Mouse (Mus musculus): ENCODE results near the gene Cma2. TPM values are rescaled to one million over a fixed set of nuclear protein-coding genes. Genes with fewer than 3 reads are reported as not detected.
A peak's percentile ranks its signal among the peaks of the same experiment; 100 is the strongest.

Cma2 gene
- polyA plus RNA-seq (2015; fragmentation: Nextera tagmentation; extraction: Ambion mirVana): not detected in 2 replicates

GRCm38 (mm10) chr14:55950346-55951030 is at the start of gene Cma2:
TSS of gene Cma2 (plus strand) at chr14:55950980.
- Histone ChIP-seq H3K27me3 (ENCODE audit: insufficient read depth, low read length) (0 out of 2 replicates have a peak, but pooled peaks cover 2% of the 10 kb centered on the region), H3K36me3 (replicated peaks; ENCODE audit: insufficient read depth, low read length) (no peaks in the 10 kb centered on the region), H3K9ac (replicated peaks) (no peak within 1 kb of the TSS), H3K4me1 (ENCODE audit: insufficient read depth) (no peaks in the 10 kb centered on the region), H3K27ac (ENCODE audit: low read depth) (no peak within 1 kb of the TSS), H3K4me2 (ENCODE audit: low read depth, low read length) (no peak within 1 kb of the TSS), H3K4me3 (ENCODE audit: low read depth, low read length) (no peak within 1 kb of the TSS), H3K9me3 (ENCODE audit: low read length) (no peaks in the 10 kb centered on the region)
- WGBS (ENCODE audit: insufficient replicate concordance): 60% methylated on average over 6 of the region's 6 CpGs
- DNase-seq (no peak), ATAC-seq (no peak)
- TF ChIP-seq EP300 (IDR thresholded peaks at IDR 0.05; ENCODE audit: low read depth) (no peak), CTCF (IDR thresholded peaks at IDR 0.05; ENCODE audit: low read depth) (no peak)

GRCm38 (mm10) chr14:55905518-55905917 is 45.3 kb upstream of the Cma2 start:
- Histone ChIP-seq H3K36me3 (replicated peaks; ENCODE audit: insufficient read depth, low read length) (no peaks in the 10 kb centered on the region), H3K9me3 (ENCODE audit: low read length) (no peaks in the 10 kb centered on the region), H3K4me3 (ENCODE audit: low read depth, low read length) (no peak overlapping the region), H3K4me1 (ENCODE audit: insufficient read depth) (peaks cover 9% of the 10 kb centered on the region), H3K27ac (ENCODE audit: low read depth) (no peak overlapping the region), H3K9ac (replicated peaks) (no peak overlapping the region), H3K4me2 (ENCODE audit: low read depth, low read length) (no peak overlapping the region), H3K27me3 (ENCODE audit: insufficient read depth, low read length) (no peaks in the 10 kb centered on the region)
- no peak for ATAC-seq
- no peak for DNase-seq
- WGBS (ENCODE audit: insufficient replicate concordance): 24% methylated on average over 1 of the region's 1 CpGs
- TF ChIP-seq CTCF (IDR thresholded peaks at IDR 0.05; ENCODE audit: low read depth) (peak; percentile 56), EP300 (IDR thresholded peaks at IDR 0.05; ENCODE audit: low read depth) (no peak)

GRCm38 (mm10) chr14:55913406-55913805 is 37.4 kb upstream of the Cma2 start:
- no peak for DNase-seq
- no peak overlapping the region for H3K9ac ChIP-seq (replicated peaks)
- TF ChIP-seq CTCF (IDR thresholded peaks at IDR 0.05; ENCODE audit: low read depth) (no peak), EP300 (IDR thresholded peaks at IDR 0.05; ENCODE audit: low read depth) (no peak)
- no peak overlapping the region for H3K4me2 ChIP-seq (ENCODE audit: low read depth, low read length)
- no peak overlapping the region for H3K4me3 ChIP-seq (ENCODE audit: low read depth, low read length)
- WGBS (ENCODE audit: insufficient replicate concordance): 27% methylated on average over 4 of the region's 4 CpGs
- no peaks in the 10 kb centered on the region for H3K36me3 ChIP-seq (replicated peaks; ENCODE audit: insufficient read depth, low read length)
- H3K4me1 ChIP-seq (ENCODE audit: insufficient read depth): no peaks in the 10 kb centered on the region
- no peak for ATAC-seq
- no peaks in the 10 kb centered on the region for H3K27me3 ChIP-seq (ENCODE audit: insufficient read depth, low read length)
- no peaks in the 10 kb centered on the region for H3K9me3 ChIP-seq (ENCODE audit: low read length)
- no peak overlapping the region for H3K27ac ChIP-seq (ENCODE audit: low read depth)

GRCm38 (mm10) chr14:55918240-55919082 is 32.3 kb upstream of the Cma2 start:
- Histone ChIP-seq H3K4me1 (ENCODE audit: insufficient read depth) (no peaks in the 10 kb centered on the region), H3K9ac (replicated peaks) (no peak overlapping the region), H3K27me3 (ENCODE audit: insufficient read depth, low read length) (no peaks in the 10 kb centered on the region), H3K9me3 (ENCODE audit: low read length) (no peaks in the 10 kb centered on the region), H3K27ac (ENCODE audit: low read depth) (no peak overlapping the region), H3K36me3 (replicated peaks; ENCODE audit: insufficient read depth, low read length) (no peaks in the 10 kb centered on the region), H3K4me3 (ENCODE audit: low read depth, low read length) (no peak overlapping the region), H3K4me2 (ENCODE audit: low read depth, low read length) (no peak overlapping the region)
- ATAC-seq: peak; percentile 68
- peak; percentile 97 for TF ChIP-seq CTCF (IDR thresholded peaks at IDR 0.05; ENCODE audit: low read depth)
- TF ChIP-seq EP300 (IDR thresholded peaks at IDR 0.05; ENCODE audit: low read depth): no peak
- peak; percentile 75 for DNase-seq
- WGBS (ENCODE audit: insufficient replicate concordance): 34% methylated on average over 14 of the region's 14 CpGs

GRCm38 (mm10) chr14:55922475-55923232 is 28.1 kb upstream of the Cma2 start:
- no peak overlapping the region for H3K9ac ChIP-seq (replicated peaks)
- no peak for TF ChIP-seq CTCF (IDR thresholded peaks at IDR 0.05; ENCODE audit: low read depth)
- peak; percentile 70 for TF ChIP-seq EP300 (IDR thresholded peaks at IDR 0.05; ENCODE audit: low read depth)
- no peaks in the 10 kb centered on the region for H3K4me1 ChIP-seq (ENCODE audit: insufficient read depth)
- no peak overlapping the region; the same call in 1 of the 2 replicates for H3K4me3 ChIP-seq (ENCODE audit: low read depth, low read length)
- peak overlapping the region; percentile 44 for H3K4me2 ChIP-seq (ENCODE audit: low read depth, low read length)
- no peaks in the 10 kb centered on the region for H3K36me3 ChIP-seq (replicated peaks; ENCODE audit: insufficient read depth, low read length)
- no peaks in the 10 kb centered on the region for H3K27me3 ChIP-seq (ENCODE audit: insufficient read depth, low read length)
- ATAC-seq: peak; percentile 81
- H3K27ac ChIP-seq (ENCODE audit: low read depth): peak overlapping the region; percentile 44; the same call in 1 of the 2 replicates
- H3K9me3 ChIP-seq (ENCODE audit: low read length): no peaks in the 10 kb centered on the region
- peak; percentile 43 for DNase-seq
- 32% methylated on average over 7 of the region's 7 CpGs for WGBS (ENCODE audit: insufficient replicate concordance)

GRCm38 (mm10) chr14:55926847-55927246 is 23.9 kb upstream of the Cma2 start:
- Histone ChIP-seq H3K4me2 (ENCODE audit: low read depth, low read length) (no peak overlapping the region), H3K36me3 (replicated peaks; ENCODE audit: insufficient read depth, low read length) (no peaks in the 10 kb centered on the region), H3K9me3 (ENCODE audit: low read length) (no peaks in the 10 kb centered on the region), H3K9ac (replicated peaks) (no peak overlapping the region), H3K27me3 (ENCODE audit: insufficient read depth, low read length) (no peaks in the 10 kb centered on the region), H3K4me3 (ENCODE audit: low read depth, low read length) (no peak overlapping the region), H3K4me1 (ENCODE audit: insufficient read depth) (no peaks in the 10 kb centered on the region), H3K27ac (ENCODE audit: low read depth) (no peak overlapping the region)
- no peak for DNase-seq
- ATAC-seq: no peak
- TF ChIP-seq CTCF (IDR thresholded peaks at IDR 0.05; ENCODE audit: low read depth) (no peak), EP300 (IDR thresholded peaks at IDR 0.05; ENCODE audit: low read depth) (no peak)
- WGBS (ENCODE audit: insufficient replicate concordance): 45% methylated on average over 4 of the region's 4 CpGs

Data from liver, postnatal 0 days (tissue).